Mouse (Mus musculus): ENCODE data around the gene Prlr. TPM values are rescaled to one million over a fixed set of nuclear protein-coding genes. Genes with fewer than 3 reads are reported as not detected.

The Prlr gene
- polyA plus RNA-seq, 1 experiment = not detected

DNA sequence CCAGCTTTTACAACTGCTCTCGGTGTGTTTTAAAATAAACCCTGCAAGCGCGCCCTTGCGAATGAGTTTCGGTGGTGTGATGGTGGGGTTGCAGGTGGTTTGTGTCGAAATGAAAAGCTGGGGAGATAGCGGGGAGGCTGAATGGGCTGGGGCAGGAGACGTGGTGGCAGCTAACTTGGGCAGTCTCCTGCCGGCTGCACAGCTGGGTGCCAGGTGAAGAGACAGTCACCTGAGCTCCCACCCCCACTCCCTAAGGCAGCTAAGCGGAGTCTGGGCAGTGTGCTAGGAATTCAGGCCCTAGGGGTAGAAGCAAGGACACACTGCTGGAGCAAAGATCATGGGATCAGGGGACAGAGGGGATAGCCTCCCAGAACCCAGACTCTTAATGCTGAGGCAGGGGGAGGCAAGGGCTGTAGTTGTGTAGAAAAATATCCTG lies 1.1 kb downstream of the Prlr start:
- H3K4me3 ChIP-seq (ENCODE audit: insufficient read depth, low read depth, low read length) = peak overlapping the region; percentile 28
- 5% methylated on average over 10 of the region's 10 CpGs for WGBS
- no peak overlapping the region for H3K27ac ChIP-seq (ENCODE audit: insufficient read depth, low read depth, low read length)
- no peak for TF ChIP-seq CTCF (IDR thresholded peaks at IDR 0.05; ENCODE audit: insufficient read depth, low read depth, low read length)
- TF ChIP-seq POLR2A (IDR thresholded peaks at IDR 0.05; ENCODE audit: insufficient read depth, low read depth, low read length) = no peak
- peaks cover 10% of the 10 kb centered on the region; the same call in 1 of the 2 replicates for H3K4me1 ChIP-seq (ENCODE audit: control insufficient read depth, insufficient read depth, low read length)

DNA sequence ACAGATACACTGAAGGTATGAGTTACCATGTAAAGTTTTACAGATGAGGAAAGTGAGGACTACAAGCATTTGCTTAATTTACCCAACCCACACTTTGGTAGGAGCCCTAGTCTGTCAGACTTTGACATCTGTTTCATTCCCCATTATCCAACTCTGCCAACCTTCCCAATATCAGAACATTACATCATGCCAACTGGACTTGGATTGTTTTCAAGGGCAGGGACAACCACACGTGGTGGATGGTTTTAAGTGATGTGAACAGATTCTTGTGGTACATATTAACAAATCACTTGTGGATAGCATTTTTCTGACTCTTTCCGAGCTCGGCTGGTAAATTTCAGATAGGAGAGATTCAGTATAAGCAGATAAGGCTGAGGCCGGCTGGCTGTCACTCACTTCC lies 3.7 kb downstream of the Prlr start:
- Histone ChIP-seq H3K4me3 (ENCODE audit: insufficient read depth, low read depth, low read length) (no peak overlapping the region), H3K27ac (ENCODE audit: insufficient read depth, low read depth, low read length) (no peak overlapping the region), H3K4me1 (ENCODE audit: control insufficient read depth, insufficient read depth, low read length) (peaks cover 10% of the 10 kb centered on the region; the same call in 1 of the 2 replicates)
- WGBS = 86% methylated on average over 4 of the region's 4 CpGs
- TF ChIP-seq POLR2A (IDR thresholded peaks at IDR 0.05; ENCODE audit: insufficient read depth, low read depth, low read length) (no peak), CTCF (IDR thresholded peaks at IDR 0.05; ENCODE audit: insufficient read depth, low read depth, low read length) (no peak)

DNA sequence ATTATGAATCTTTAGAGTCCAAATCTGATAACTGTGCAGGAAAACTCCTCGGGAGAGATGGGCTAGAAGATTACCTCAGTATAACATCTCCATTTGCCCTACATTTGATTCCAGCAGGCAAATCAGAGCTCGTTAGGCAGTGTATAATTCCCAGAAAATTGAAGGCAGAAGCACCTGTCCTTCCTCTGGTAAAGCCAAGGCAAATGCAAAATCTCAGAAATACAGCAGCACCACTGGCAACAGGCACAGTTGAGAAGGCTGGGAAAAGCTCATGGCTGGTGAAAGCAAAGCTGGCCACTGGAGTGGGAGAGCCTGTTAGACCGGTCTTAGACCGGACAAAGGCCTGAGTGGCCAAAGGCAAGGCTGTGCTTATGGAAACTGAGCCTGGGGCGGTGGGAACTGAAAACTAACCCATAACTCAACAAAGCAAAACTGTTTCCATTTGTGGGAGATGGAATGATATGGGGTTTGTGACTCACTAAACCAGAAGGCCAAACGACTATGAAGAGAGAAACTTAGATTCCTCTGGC lies 15.1 kb downstream of the Prlr start:
- Histone ChIP-seq H3K27ac (ENCODE audit: insufficient read depth, low read depth, low read length) (no peak overlapping the region), H3K4me3 (ENCODE audit: insufficient read depth, low read depth, low read length) (no peak overlapping the region), H3K4me1 (ENCODE audit: control insufficient read depth, insufficient read depth, low read length) (no peaks in the 10 kb centered on the region)
- WGBS = 80% methylated on average over 6 of the region's 6 CpGs
- TF ChIP-seq CTCF (IDR thresholded peaks at IDR 0.05; ENCODE audit: insufficient read depth, low read depth, low read length) (no peak), POLR2A (IDR thresholded peaks at IDR 0.05; ENCODE audit: insufficient read depth, low read depth, low read length) (no peak)

DNA sequence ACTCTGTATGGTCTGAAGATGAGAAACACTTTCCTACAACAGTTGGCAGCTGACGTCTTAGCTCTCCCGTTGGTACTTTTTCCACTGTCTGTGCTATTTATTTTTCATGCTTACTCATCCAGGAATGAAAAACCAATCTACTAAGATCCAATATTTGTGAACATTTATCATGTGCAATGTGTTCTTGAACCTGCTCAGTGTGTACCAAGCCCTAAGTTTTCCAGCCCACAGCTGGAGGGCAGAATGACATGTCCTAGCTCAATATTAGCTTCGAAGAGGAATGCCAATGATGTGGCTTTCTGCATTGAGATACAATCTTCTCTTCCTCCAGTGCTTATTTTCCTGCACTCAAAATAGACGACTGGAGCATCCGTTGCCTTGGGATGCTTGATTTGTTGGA lies 24.0 kb downstream of the Prlr start:
- TF ChIP-seq POLR2A (IDR thresholded peaks at IDR 0.05; ENCODE audit: insufficient read depth, low read depth, low read length) = no peak
- no peak for TF ChIP-seq CTCF (IDR thresholded peaks at IDR 0.05; ENCODE audit: insufficient read depth, low read depth, low read length)
- Histone ChIP-seq H3K4me1 (ENCODE audit: control insufficient read depth, insufficient read depth, low read length) (no peaks in the 10 kb centered on the region), H3K4me3 (ENCODE audit: insufficient read depth, low read depth, low read length) (no peak overlapping the region), H3K27ac (ENCODE audit: insufficient read depth, low read depth, low read length) (no peak overlapping the region)
- WGBS = 82% methylated on average over 5 of the region's 5 CpGs

DNA sequence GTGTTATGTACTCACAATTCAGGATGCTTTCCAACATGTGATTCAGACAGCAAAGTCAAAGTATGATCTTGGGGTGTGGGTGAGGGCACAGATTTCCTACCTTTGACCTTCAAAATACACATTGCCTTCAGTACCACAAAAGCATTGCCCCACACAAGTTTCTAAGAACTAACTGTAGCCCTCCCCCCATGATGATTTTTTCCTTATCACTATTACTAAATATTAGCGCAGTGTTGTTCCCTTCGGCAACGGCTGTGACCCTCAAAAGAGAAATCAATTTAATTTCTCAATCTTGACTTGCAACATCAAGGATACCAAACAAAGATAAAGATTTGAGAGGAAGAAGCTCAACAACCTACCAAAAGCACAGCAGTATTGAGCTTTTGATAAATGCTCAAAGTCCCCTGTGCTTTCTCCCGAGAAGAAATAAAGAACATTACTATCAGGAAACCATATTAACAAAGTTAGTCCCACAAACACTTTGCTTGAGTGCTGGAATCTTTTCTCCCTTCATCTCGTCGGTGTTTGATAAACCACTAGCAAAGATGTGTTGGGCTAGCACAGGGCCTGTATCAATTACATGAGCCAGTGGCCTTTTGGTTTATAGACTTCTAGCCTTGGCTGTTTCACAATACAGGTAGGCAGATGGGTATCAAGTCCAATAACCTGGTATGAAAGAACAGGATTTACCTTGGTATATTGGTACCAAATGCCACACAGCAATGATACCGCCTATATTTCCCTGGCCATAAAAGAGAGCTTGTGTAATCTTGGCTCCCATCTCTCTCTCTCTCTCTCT lies 25.7 kb downstream of the Prlr start:
- WGBS = 96% methylated on average over 7 of the region's 7 CpGs
- TF ChIP-seq CTCF (IDR thresholded peaks at IDR 0.05; ENCODE audit: insufficient read depth, low read depth, low read length) (no peak), POLR2A (IDR thresholded peaks at IDR 0.05; ENCODE audit: insufficient read depth, low read depth, low read length) (no peak)
- Histone ChIP-seq H3K4me1 (ENCODE audit: control insufficient read depth, insufficient read depth, low read length) (no peaks in the 10 kb centered on the region), H3K27ac (ENCODE audit: insufficient read depth, low read depth, low read length) (no peak overlapping the region), H3K4me3 (ENCODE audit: insufficient read depth, low read depth, low read length) (no peak overlapping the region)

DNA sequence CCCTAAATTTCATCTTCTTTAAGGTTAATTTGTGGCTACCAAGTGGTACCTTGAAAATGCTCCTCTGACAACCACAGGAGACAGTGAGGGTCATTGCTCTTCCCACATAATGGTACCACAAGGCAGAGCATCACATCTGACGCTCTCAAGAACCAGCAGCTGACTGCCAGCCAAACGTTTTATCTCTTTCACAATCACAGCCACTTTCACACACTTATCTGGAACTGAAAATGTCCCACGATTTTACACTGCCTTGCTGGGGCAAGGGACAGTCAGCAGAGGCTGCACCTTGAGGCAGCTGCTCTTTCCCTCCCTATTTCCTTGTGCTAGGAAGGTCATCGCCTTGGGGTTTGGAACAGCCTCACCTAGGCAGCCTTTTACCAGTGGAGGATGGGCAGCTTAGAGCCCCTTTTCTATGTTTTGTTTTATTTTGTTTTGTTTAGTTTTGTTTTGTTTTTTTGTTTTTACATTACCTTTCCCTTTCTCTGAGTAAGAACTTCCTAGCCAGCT lies 33.3 kb downstream of the Prlr start:
- Histone ChIP-seq H3K27ac (ENCODE audit: insufficient read depth, low read depth, low read length) (no peak overlapping the region), H3K4me3 (ENCODE audit: insufficient read depth, low read depth, low read length) (no peak overlapping the region), H3K4me1 (ENCODE audit: control insufficient read depth, insufficient read depth, low read length) (no peaks in the 10 kb centered on the region)
- 70% methylated on average over 4 of the region's 4 CpGs for WGBS
- TF ChIP-seq CTCF (IDR thresholded peaks at IDR 0.05; ENCODE audit: insufficient read depth, low read depth, low read length) = no peak
- no peak for TF ChIP-seq POLR2A (IDR thresholded peaks at IDR 0.05; ENCODE audit: insufficient read depth, low read depth, low read length)

DNA sequence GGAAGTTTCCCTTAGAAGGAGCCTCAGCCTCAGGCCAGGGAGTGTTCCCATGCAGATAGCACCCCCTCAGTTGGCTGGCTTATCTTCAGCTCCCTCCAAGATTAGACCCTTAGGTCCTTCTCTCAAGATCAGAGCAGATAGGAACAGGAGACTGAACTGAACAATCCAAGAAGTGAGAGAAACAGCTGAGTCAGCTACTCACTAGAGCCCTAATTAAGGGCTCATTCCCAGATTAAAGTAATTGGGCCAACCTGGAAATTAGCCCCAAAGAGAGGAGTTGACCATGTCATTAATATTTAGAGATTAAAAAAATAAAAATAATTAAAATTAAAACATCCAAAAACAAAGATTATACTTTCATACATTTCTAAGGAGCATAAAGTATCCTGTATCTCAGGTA lies 35.0 kb downstream of the Prlr start:
- H3K4me3 ChIP-seq (ENCODE audit: insufficient read depth, low read depth, low read length) = no peak overlapping the region
- H3K4me1 ChIP-seq (ENCODE audit: control insufficient read depth, insufficient read depth, low read length) = no peaks in the 10 kb centered on the region
- no peak overlapping the region for H3K27ac ChIP-seq (ENCODE audit: insufficient read depth, low read depth, low read length)
- no peak for TF ChIP-seq POLR2A (IDR thresholded peaks at IDR 0.05; ENCODE audit: insufficient read depth, low read depth, low read length)
- TF ChIP-seq CTCF (IDR thresholded peaks at IDR 0.05; ENCODE audit: insufficient read depth, low read depth, low read length) = no peak

DNA sequence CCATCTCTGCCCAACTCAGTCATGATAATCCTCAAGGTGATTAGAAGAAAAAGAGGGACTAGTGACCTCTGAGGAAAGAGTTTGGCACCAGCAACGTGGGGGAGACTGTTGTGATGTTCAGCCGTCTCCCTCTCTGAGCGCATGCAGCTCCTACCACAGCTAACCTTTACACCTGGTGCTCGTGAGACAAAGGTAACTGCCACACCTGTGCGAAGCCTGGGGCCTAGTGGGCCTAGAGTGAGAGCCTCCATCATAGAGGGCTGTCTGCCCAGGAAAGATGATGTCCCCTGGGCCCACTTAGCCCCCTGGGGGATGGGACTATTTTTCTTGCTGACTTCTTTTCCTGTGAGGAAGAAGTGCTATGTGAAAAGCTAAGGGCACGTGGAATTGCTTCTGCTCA lies 36.2 kb downstream of the Prlr start:
- H3K27ac ChIP-seq (ENCODE audit: insufficient read depth, low read depth, low read length) = no peak overlapping the region
- H3K4me1 ChIP-seq (ENCODE audit: control insufficient read depth, insufficient read depth, low read length) = no peaks in the 10 kb centered on the region
- 89% methylated on average over 6 of the region's 6 CpGs for WGBS
- TF ChIP-seq CTCF (IDR thresholded peaks at IDR 0.05; ENCODE audit: insufficient read depth, low read depth, low read length) (no peak), POLR2A (IDR thresholded peaks at IDR 0.05; ENCODE audit: insufficient read depth, low read depth, low read length) (no peak)
- no peak overlapping the region for H3K4me3 ChIP-seq (ENCODE audit: insufficient read depth, low read depth, low read length)

DNA sequence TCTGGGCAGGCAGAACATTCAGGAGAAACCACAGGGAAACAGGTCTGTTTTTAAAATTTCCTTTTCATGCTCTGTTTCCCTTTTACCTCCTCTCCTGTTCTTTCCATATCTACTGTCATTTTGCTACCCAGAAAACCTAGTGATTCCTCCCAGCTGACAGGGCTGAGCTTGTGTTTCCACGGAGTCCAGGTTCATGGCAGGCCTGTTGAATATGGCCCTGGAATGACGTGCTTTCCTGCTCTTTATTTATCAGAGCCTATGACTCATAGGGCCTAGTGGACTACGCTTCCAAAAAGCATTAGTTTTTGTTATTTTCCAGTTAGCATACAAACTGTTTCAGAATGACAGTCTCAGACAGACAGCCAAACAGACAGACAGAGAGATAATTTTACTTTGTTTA lies 36.7 kb downstream of the Prlr start:
- H3K4me1 ChIP-seq (ENCODE audit: control insufficient read depth, insufficient read depth, low read length) = no peaks in the 10 kb centered on the region
- 77% methylated on average over 3 of the region's 3 CpGs for WGBS
- H3K4me3 ChIP-seq (ENCODE audit: insufficient read depth, low read depth, low read length) = no peak overlapping the region
- H3K27ac ChIP-seq (ENCODE audit: insufficient read depth, low read depth, low read length) = no peak overlapping the region
- no peak for TF ChIP-seq POLR2A (IDR thresholded peaks at IDR 0.05; ENCODE audit: insufficient read depth, low read depth, low read length)
- TF ChIP-seq CTCF (IDR thresholded peaks at IDR 0.05; ENCODE audit: insufficient read depth, low read depth, low read length) = no peak

Data from olfactory bulb, adult 2 months (tissue).